Mouse (Mus musculus) heart, postnatal 14 days (tissue): ENCODE data around the gene Dcaf7. TPM values are rescaled to one million over a fixed set of nuclear protein-coding genes. Genes with fewer than 3 reads are reported as not detected.
A peak's percentile ranks its signal among the peaks of the same experiment; 100 is the strongest.
"Not testable (repeated sequence)": the region's sequence is repeated elsewhere in the genome, so short reads cannot be mapped to it uniquely, and the experiment has no call there.

Experiments used
- DNase-seq, 2 experiments: peaks; one replicate each; pipeline ENCODE4 v3.0.0; 2021 to 2022
- intact Hi-C: fragments of 180-260 bp; cut with DNase I; formaldehyde crosslinking; loops from one replicate; pipeline ENCODE4 v1.15.1; 2025
- long read RNA-seq, 2 experiments: library from polyadenylated mRNA; stranded (forward); transcript quantifications; one replicate each; pipeline ENCODE4 v2.0.0; 2021
- total RNA-seq, 2 experiments: library from RNA; stranded (reverse); gene quantifications; 2 replicates each; pipeline ENCODE4 v1.2.3; 2021

Gene Dcaf7
- 10 to 100 TPM; 44.5 to 46.0 TPM for total RNA-seq
- long read RNA-seq, experiment 1, full-length matches to known transcripts = 8 of 21 reads
- long read RNA-seq, experiment 1, partial matches to known transcripts = 0 of 21 reads
- long read RNA-seq, experiment 1, other reads (novel, unspliced or antisense) = 13 of 21 reads
- long read RNA-seq, experiment 2, full-length matches to known transcripts = 5 of 13 reads
- long read RNA-seq, experiment 2, partial matches to known transcripts = 0 of 13 reads
- long read RNA-seq, experiment 2, other reads (novel, unspliced or antisense) = 8 of 13 reads

- peak; percentile 96 for DNase-seq
- intact Hi-C loops = no loop called here
These were observed at the start of gene Dcaf7 for GRCm38 (mm10) chr11:106036548-106037417. Dcaf7 (plus strand) TSS chr11:106036872.

DNA sequence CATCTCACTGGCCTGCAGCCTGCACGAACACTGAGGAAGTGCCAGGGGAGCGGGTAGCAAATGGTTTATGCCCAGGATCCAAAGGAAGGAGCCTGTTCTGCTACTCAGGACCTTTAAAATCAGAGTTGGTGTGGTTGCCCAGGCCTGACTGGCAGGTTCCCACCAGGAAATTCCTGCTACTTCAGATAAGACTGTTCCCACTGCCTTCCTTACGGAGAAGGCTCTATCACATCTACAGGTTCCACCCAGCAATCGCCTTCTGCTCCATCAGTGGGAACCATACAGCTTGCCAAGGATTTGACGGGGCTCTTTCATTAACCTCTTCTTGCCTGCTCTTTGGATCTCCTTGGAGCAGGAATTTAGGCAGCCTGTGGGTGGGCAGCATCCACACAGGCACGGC is 49.2 kb upstream of the Dcaf7 start:
- DNase-seq = no peak
- intact Hi-C loops = no loop called here

DNA sequence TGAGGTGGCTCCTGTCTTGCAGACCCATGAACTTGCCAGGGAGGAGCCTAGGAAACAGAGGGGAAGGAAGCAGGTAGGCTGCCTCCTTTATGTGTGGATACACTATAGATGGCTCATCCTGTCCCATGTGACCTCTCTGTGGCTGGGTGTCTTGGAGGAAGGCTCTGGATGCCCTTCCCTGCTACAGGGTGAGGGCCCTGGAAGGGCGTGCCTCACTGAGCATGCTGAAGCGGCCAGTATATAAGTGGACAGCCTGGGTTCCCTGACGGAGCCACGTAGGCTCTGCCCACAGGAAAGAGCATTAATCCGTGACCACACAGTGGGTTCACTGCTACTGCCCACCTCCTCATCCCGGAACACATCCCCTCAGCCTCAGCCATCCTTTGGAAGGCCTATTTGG is 47.2 kb upstream of the Dcaf7 start:
- intact Hi-C loops = no loop called here

DNA sequence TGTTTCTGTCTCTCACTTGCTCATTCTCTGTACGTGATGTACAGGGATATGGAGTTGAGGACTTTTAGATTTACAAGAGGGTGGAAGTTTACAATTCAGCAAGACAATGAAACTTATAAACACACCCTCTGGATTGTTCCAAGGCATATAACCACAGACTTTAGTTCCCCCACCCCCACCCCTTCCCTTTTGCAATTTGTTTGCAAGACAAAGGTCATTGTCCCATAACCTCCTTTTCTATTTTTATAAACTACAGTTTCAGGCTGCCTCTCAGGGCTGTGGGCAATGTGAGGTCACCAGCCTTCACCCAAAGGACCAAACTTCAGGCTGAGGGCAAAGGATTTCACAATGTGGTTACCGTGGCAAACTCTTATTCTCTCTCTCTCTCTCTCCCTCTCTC is 46.4 kb upstream of the Dcaf7 start:
- intact Hi-C loops = no loop called here
- no peak for DNase-seq

More for the DNA sequence above, 47.2 kb upstream of the Dcaf7 start:
- DNase-seq = no peak

DNA sequence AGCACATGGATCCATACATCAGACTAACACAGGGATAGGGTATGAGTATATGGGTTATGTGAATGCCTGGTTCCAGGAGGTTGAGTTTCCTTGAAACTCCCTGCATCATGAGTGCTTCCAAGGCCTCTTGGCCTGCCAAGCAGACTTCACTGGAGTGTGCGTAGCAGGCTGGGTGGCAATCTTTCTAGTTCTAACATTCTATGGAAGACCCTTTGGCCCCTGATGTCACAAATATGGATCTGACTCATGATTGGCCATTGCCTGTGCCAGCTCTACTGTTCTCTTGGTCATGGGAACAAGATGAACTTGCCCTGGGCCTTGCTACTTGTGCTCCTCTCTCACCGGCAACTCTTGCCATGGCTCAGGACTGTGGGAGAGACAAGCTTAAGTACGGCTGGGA is 42.3 kb upstream of the Dcaf7 start, which contains the start of gene Ace3:
Ace3 (plus strand) TSS at position 301 of the 400 bp plus-strand sequence.
- intact Hi-C loops = no loop called here

GRCm38 (mm10) chr11:106000062-106000461 is 36.6 kb upstream of the Dcaf7 start:
- DNase-seq = no peak
- intact Hi-C loops = loop anchor here (5.0 kb wide), 1 partner anchor 77 kb away; no protein-coding TSS in a partner anchor

More for the DNA sequence above, 42.3 kb upstream of the Dcaf7 start, which contains the start of gene Ace3:
- DNase-seq = no peak

DNA sequence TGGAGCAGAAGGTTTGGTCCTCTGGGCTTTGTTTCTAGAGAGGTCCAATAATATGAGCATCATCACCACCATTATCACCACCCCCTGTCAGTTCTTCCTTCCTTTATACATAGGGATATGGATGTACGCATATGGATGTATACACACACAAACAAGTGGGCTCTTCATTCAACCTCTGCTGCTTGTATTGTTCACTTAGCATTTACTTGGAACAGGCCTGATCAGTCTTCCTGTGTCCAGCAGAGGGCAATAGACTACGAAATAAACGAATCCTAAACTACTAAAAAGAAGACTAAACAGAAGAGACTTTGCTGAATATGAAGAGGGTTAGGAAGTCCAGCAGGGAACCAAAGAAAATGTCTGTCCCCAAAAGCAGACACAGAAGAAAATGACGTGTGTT is 35.0 kb upstream of the Dcaf7 start:
- DNase-seq = peak in 1 of 2 experiments; percentile 25
- intact Hi-C loops = loop anchor here (5.0 kb wide), 1 partner anchor 76 kb away; no protein-coding TSS in a partner anchor

DNA sequence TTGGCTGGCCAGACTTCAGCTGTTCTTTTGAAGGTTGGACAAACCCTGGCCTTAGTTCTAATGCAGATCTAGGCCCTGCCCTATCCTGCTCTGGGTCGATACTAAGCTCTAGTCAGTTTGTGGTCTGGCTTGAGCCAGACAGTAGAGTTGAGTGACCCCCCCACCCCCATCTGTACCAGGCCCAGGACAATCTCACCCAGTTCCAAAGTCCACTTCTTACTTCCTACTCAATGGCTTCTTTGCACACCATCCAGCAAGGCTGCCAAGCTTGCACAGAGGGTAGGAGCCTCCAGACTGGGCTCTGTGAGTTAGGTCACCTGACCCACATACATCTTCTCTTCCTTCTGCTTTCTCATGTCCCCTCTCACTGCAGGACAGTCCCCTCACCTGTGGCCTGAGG is 32.1 kb upstream of the Dcaf7 start:
- intact Hi-C loops = loop anchor here (2.0 to 5.0 kb wide), 2 partner anchors 22 to 73 kb away; no protein-coding TSS in a partner anchor
- no peak for DNase-seq

DNA sequence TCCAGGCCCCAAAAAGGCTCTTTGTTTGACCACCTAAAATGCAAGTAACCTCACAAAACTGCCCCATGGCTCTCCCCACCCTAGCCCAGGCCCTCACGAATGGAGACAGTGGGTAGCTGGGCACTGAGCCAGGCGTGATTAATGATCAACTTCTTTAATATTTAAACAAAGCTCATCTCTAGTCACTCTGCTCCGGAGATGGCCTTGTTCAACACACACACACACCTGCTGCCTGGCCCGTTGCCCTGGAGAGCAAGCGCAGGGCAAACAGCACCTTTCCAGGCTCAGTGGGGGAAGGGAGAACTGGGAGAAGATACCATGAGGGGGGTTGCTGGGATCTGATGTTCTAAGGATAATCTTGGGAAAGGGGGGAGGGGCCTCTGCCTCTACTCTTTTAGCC is 30.7 kb upstream of the Dcaf7 start:
- intact Hi-C loops = loop anchor here (2.0 kb wide), 1 partner anchor 21 kb away; no protein-coding TSS in a partner anchor
- DNase-seq = no peak

DNA sequence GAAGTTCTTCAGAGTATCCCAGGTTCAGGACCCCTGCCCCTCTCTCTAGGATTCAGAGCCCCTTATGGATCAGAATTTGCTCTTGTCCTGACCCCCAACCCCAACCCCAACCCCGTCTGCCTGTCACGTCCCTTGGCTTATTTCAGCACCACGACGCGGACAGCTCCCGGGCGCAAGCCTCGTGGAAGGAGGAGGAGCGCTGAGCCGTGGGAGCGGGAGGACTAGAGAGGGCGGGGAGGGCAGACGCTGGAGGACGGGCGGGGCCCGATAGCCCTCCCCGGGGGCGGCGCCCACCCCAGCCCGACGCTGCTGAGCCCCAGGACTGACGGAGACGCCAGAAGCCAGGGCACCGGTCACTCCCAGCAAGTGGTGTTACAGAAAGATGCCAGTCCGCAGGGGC is 28.9 kb upstream of the Dcaf7 start, which contains the start of gene Kcnh6:
Kcnh6 (plus strand) TSS at position 304 of the 400 bp plus-strand sequence.
- intact Hi-C loops = no loop called here
- peak; percentile 82 to 87 for DNase-seq

- no peak for DNase-seq
- intact Hi-C loops = no loop called here
These were observed 24.0 kb upstream of the Dcaf7 start for GRCm38 (mm10) chr11:106012711-106013110.

DNA sequence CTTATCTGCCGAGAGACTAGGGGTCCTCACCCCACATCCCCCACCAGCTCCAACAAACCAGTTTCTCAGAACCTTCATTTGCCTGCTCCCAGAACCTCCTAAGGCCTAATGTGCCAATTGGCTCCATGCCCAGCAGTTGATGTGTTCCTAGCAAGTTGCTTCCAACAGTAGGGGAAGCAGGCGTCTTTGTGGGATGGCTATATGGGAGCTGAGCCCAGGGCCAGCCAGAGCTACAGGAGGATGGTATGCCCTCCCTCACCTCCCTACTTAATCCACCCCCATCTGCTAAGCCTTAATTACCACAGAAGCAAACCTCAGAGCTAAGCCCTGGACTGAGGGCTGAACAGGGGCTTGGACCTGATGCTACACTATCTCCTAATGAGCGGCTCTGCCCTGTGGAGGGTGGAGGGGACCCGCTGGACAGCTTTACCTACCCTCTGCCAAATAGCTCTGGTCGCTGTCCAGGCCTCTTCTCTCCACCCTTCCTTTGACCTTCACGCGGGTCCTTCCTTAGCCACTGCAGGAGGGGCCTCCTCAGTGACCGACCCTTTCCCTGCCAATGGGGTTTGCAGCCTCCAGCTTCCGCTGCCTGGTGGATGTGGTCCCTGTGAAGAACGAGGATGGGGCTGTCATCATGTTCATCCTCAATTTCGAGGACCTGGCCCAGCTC is 23.0 kb upstream of the Dcaf7 start:
- intact Hi-C loops = no loop called here
- peak; percentile 56 to 73 for DNase-seq

DNA sequence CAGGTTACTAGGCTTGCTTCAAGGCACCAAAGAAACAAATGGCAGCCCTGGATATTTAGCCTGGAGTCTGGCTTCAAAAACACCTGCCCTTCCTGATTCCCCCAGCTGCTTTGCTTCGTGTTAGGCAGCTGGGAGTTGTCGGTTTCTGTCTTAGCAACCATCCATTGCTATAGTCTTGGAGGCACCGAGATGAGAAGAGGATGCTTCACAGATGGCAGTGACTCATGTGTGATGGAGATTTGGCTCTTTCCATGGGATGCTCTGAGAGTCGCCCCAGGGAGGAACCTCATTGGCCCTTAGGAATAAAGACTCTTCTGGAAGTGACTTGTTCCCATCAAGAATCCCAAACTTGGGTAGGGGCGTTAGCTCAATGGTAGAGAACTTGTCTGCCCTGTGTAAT is 20.2 kb upstream of the Dcaf7 start:
- intact Hi-C loops = no loop called here

GRCm38 (mm10) chr11:106020051-106020763 is 16.5 kb upstream of the Dcaf7 start:
- no peak for DNase-seq
- intact Hi-C loops = no loop called here

More for the DNA sequence above, 20.2 kb upstream of the Dcaf7 start:
- DNase-seq = no peak

DNA sequence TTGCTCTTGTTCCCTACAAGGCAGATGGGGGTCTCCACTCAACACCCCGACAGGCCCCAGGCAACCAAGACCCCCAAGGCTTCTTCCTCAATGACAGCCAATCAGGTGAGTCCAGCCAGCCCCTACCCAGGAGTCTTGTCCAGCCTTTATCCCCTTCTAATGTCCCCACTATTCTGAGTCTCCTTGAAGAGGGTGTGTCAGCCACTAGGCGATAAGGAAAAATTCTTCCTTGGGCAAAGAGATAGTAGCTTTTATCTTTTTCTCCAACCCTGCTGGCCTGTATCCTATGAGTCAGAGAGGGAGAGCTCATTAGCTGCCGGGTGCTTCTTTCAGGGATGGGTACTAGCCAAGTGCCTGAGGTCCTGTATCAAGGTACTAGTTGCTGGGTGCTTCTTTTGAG is 10.9 kb upstream of the Dcaf7 start:
- no peak for DNase-seq
- intact Hi-C loops = loop anchor here (2.0 kb wide), 2 partner anchors 21 to 101 kb away; no protein-coding TSS in a partner anchor

DNA sequence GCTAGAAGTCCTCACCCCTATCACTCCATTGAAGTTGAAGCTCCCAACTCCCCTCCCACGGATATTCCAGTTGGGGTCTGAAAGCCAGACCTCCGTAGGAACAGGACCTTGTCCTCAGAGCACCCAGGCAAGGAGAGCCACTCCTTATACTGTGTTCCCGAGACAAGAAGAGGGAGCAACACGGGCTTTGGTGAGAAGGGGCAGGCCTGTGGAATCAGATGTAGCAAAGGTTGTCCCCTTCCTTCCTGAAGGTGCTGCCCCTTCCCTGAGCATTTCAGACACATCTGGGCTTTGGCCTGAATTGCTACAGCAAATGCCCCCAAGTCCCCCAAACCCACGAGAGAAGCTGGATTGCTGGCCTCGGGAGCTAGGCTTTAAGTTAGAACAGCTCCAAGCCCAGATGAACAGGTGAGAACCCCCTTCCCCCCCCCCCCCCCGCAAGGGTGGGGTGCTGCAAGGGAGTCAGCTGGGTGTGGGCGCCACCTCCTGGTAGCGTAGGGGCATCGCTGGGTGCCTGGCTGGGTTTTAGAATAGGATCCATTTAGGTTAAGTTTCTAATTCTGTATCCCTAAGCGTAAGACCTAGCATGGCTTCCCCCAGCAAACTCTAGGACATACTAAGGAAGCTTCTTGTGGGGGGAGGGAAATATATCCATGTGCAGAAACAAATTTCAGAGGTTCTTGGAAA is 10.1 kb upstream of the Dcaf7 start:
- peak; percentile 67 to 71 for DNase-seq
- intact Hi-C loops = loop anchor here (2.0 kb wide), 2 partner anchors 22 to 102 kb away; no protein-coding TSS in a partner anchor

DNA sequence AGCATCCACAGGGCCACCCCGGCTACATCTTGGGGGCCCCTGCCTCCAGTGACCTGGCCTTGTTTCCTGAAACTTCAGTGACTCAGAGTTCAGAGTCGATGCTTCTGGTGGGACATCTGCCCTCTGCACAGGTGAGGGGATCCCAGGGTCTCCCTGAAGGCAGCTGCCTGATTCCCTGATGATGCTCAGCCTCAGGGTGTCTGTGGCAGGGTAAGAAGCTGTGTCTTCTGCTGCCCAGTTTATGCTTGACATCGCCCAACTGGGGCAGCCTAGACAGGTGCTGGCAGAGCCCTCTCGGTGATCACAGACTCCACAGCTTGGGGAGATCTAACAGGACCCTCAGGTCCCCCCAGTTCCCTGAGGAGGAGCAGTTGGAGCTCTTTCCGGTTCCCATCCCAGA is 9.1 kb upstream of the Dcaf7 start:
- intact Hi-C loops = loop anchor here (2.0 kb wide), 2 partner anchors 23 to 103 kb away; no protein-coding TSS in a partner anchor

GRCm38 (mm10) chr11:106032074-106032473 is 4.6 kb upstream of the Dcaf7 start:
- intact Hi-C loops, DNase-seq: not testable (repeated sequence)

More for the DNA sequence above, 9.1 kb upstream of the Dcaf7 start:
- no peak for DNase-seq

- intact Hi-C loops = no loop called here
- peak in 1 of 2 experiments; percentile 14 for DNase-seq
These were observed 3.2 kb upstream of the Dcaf7 start for GRCm38 (mm10) chr11:106033491-106033919.
